Mouse (Mus musculus) left cerebral cortex, postnatal 36 days (tissue): ENCODE results near the gene Bag5. TPM values are rescaled to one million over a fixed set of nuclear protein-coding genes. Genes with fewer than 3 reads are reported as not detected.
"Not testable (repeated sequence)": the region's sequence is repeated elsewhere in the genome, so short reads cannot be mapped to it uniquely, and the experiment has no call there.

Experiments
- DNase-seq, 2 experiments: peaks; one replicate each; pipeline ENCODE4 v3.0.0; 2021 to 2022; ENCODE audit warnings: low spot score in 2 of 2, mixed read lengths in 1 of 2
- intact Hi-C: fragments of 180-260 bp; cut with DNase I; formaldehyde crosslinking; loops from one replicate; pipeline ENCODE4 v1.15.1; 2025
- total RNA-seq, 2 experiments: library from RNA; stranded (reverse); gene quantifications; 2 replicates each; pipeline ENCODE4 v1.2.3; 2021

The Bag5 gene
- total RNA-seq, 2 experiments from 2014 or later, result 57.0 to 57.8 TPM

DNA sequence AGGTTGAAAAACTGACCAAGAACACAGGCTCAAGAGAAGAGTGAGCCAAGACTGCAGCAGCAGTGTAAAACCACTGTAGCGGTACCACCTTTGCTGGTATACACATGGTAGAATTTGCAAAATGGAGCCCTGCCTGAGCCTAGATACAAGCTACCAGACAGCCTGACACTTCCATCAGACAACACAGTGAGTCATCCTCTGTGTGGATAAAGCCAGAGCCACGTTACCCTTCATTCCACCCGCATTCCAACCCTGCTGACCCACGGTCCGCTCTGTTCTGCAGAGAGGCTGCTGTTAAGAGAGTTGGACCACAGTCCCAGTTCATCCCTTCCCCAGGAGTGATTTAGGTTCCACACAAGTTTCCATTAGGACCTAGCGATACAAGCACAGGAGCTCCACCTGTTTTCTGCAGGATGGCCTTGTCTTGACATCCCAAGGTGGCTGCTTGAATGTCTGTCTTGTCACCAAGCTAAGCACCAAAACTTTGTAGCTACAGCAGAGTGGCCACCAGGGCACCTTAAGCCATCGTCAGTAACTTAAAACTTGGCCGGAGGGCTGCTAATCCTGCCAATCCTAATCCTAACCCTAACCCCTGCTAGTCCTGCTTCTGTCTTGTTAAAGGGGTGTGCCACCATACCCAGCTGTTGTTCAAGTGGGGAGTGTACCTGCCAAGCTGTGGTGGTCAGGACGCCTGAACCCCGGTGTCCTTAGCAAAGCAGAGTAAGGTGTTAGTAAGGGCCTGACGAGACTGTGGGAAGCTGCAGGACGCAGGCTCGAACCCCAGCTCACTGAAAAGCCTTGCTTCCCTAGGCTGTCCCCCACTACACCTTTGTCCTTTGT, 47.8 kb downstream of the Bag5 start:
- intact Hi-C loops, result loop anchor here (5.0 kb wide), 1 partner anchor 47 kb away; the partner anchor contains the start of genes Apopt1 and Bag5
- no peak for DNase-seq

- intact Hi-C loops, result no loop called here
- DNase-seq, result no peak
These were observed 48.9 kb downstream of the Bag5 start for GRCm38 (mm10) chr12:111664144-111664634.

DNA sequence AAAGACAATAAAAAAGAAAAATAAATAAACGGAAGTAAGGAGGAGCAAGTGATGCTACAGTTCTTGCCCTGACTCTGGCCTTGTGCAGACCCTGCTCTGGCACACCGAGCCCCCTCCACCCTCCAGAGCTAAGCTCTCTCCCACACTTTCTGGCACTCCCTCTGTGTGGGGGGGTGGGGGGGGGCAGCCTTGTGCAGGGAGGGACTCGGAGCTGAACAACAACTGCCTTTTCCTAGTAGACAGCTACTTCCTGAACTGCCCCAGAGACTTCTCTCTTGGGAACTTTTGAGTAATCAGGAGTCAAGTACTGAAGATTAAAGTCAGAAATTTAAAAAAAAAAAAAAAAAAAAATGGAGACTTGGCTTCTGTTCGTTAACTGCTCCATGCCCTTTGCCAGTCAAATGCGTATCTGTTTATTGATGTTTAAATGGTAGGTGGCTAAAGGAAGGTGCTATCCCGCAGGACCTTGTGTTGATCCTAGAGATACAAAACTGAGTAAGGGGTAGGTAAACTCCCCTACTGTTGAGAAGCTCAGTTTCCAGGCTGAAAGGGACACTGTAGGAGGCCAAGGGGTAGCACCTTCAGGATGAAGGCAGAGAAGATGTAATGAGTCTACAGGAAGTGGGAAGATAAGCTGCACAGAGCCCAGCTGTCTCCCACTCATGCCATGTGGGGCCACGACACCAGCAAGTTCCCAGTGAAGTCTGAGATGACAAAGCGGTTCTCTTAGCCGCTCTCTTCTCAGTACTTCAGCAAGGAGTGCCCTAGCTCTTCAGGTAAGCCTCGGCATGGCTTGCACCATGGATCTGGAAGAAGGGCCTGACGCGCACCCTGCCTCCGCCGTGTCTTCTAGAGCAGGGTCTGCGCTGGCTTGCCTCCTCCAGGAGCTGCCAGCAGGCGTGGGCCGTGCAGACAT, 49.6 kb downstream of the Bag5 start:
- DNase-seq, result peak in 1 of 2 experiments; percentile 44
- intact Hi-C loops, result no loop called here

DNA sequence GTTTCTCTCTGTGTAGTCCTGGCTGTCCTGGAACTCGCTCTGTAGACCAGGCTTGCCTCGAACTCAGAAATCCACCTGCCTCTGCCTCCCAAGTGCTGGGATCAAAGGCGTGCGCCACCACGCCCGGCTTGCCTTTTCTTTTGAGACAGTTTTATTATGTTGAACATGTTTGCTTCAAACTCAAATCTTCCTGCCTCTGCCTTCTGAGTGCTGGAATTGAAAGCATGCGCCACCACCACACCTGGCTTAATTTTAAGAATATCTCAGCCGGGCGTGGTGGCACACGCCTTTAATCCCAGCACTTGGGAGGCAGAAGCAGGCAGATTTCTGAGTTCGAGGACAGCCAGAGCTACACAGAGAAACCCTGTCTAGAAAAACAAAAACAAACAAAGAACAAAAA, 51.5 kb downstream of the Bag5 start:
- DNase-seq, intact Hi-C loops: not testable (repeated sequence)

DNA sequence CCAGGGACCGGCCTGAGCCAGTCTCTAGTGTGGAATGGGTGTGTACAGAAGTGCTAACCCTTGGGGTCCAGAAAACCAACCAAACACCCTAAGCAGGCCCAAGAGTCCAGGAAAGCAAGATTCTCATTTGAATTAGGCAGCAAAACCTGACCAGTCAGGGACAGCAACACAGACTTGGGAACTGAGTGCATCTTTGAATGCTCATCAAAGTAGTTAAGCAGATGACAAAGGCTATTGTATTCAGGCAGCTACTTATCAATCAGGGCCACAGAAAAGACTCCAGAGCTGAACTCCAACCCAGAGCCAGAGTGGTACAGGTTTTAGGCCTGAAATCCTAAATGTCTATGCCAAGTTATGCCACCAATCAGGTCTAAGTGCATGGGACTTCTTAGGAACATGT, 52.4 kb downstream of the Bag5 start:
- intact Hi-C loops, result no loop called here

More for the DNA sequence above, 52.4 kb downstream of the Bag5 start:
- no peak for DNase-seq

Other genes with a start within 250 kb of the Bag5 start
- gene Gm266, start 227.4 kb downstream of the Bag5 start, total RNA-seq, result 1 to 10 TPM; 4.0 to 4.5 TPM
- 100 to 1,000 TPM; 273 to 278 TPM for gene Eif5, start 175.2 kb downstream of the Bag5 start, total RNA-seq
- gene Mark3, start 138.7 kb downstream of the Bag5 start, total RNA-seq, result 100 to 1,000 TPM in 1 of 2 experiments, 10 to 100 TPM in 1; 97.1 to 114 TPM
- gene Ckb, start 40.9 kb downstream of the Bag5 start, total RNA-seq, result 1,000 to 10,000 TPM; 1,681 to 2,044 TPM
- 10 to 100 TPM; 16.9 to 22.0 TPM for gene Trmt61a, start 35.2 kb downstream of the Bag5 start, total RNA-seq
- 10 to 100 TPM; 39.8 to 41.6 TPM for gene Apopt1, start within 50 bp of the Bag5 start, total RNA-seq
- gene Klc1, start 45.6 kb upstream of the Bag5 start, total RNA-seq, result 100 to 1,000 TPM; 783 to 837 TPM
- 1 to 10 TPM; 4.6 TPM for gene Xrcc3, start 100.6 kb upstream of the Bag5 start, total RNA-seq
- gene Zfyve21, start 100.9 kb upstream of the Bag5 start, total RNA-seq, result 10 to 100 TPM; 22.8 to 23.1 TPM
- gene Ppp1r13b, start 194.9 kb upstream of the Bag5 start, total RNA-seq, result 10 to 100 TPM; 60.8 to 65.6 TPM